Mouse (Mus musculus): ENCODE data around the gene Abca14.
A peak's percentile ranks its signal among the peaks of the same experiment; 100 is the strongest.
"Not testable (repeated sequence)": the region's sequence is repeated elsewhere in the genome, so short reads cannot be mapped to it uniquely, and the experiment has no call there.

The Abca14 gene

GRCm38 (mm10) chr7:120201771-120202170 is 2.0 kb upstream of the Abca14 start, which contains the start of gene Crym:
Gene Crym, minus strand, starts transcription at chr7:120202111.
- no peak for DNase-seq (ENCODE audit: low read depth)

- no peak for DNase-seq (ENCODE audit: low read depth)
Observed at GRCm38 (mm10) chr7:120205989-120206388, 2.2 kb downstream of the Abca14 start.

DNA sequence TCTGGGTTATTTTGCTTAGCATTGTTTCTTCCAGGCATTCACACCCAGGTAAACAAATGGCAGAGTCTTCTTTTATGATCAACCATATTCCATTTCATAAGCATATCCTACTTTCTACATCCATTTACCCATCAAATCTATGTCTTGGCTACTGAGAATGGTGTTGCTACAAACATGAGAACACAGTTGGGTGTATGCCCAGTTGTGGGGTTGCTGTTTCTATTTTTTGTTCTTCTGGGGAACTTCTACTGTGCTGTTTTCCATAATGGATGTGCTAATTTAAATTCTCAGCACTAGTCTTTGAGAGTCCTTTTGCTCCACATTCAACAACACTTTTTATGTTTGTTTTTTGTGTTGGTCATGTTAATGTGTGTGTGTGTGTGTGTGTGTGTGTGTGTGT is 24.8 kb downstream of the Abca14 start:
- DNase-seq (ENCODE audit: low read depth), result no peak

- peak; percentile 2 for DNase-seq (ENCODE audit: low read depth)
Observed at GRCm38 (mm10) chr7:120241092-120241491, 37.3 kb downstream of the Abca14 start.

GRCm38 (mm10) chr7:120271135-120271991 is 67.6 kb downstream of the Abca14 start:
- no peak for DNase-seq (ENCODE audit: low read depth)

DNA sequence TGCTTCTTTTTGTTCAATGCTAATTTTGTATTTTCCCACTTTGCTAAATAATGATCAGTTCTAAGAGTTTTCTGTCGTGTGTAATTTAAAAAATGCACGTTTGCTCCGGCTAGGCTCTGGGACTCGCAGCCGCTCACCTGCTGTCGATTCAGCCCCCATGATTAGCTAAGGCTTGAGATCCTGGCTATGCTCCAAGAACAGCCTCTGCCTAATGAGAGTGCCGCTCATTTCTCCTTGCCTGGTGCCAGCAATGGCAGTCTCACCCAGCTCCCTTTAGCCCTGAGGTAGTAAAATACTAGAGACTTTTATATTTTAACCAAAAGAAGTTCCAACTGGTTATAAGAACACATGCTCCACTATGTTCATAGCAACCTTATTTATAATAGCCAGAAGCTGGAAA is 68.3 kb downstream of the Abca14 start:
- DNase-seq (ENCODE audit: low read depth), result no peak

DNA sequence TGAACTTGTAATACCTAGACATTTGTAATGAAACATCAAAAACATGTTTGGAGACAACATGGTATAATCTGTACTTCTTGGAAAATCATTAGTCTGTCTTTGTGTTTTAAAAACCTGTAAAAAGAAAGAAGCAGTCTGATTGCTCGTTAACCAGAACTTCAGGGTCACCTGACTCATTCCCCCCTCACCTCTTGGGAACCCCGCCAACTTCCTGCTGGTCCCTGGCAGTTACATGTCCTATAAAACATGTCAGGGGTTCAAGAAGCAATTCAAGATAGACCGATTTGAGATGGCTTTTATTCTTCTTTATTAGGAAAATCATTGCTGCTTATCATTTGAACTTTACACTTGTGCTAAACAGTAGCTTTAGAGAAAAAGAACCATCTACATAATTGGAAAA is 81.5 kb downstream of the Abca14 start:
- DNase-seq (ENCODE audit: low read depth), result no peak

DNA sequence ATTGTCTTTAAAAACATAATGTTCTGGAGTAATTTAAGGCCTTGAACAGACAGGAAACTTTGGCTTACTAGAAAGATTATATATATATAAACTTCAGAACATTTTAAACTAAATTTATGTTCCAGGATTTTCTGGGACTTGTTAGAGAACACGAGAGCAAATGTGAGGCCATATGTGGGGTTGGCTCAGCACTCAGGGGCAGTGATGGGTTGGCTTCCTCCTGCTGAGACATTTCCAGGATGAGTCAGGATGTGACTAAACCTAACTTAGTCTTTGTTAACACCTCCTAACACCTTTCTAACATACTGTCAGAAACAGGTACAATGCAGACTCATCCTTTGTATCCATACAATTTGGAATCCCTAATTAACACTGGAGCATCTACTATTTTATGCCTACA is 112.3 kb downstream of the Abca14 start:
- DNase-seq (ENCODE audit: low read depth), result no peak

DNA sequence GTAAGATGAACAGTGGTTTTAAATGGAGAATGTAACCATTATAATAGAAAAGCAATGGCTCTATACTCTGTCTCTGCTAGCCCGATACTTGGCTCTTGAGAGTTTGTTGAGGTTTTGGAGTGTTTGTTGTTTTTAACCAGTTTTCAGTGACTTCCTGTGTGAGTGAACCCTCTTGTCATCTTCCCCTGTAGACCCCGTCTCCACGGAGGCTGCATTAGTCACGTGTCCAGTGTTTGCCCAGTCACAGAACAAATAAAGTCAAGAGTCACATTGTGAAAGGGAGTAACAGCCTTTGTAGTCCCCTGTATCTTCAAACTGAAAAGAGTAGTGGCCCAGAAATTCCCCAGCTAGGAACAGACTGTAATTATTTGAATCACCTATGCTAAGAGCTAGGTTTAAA is 119.2 kb downstream of the Abca14 start:
- DNase-seq (ENCODE audit: low read depth), result no peak

DNA sequence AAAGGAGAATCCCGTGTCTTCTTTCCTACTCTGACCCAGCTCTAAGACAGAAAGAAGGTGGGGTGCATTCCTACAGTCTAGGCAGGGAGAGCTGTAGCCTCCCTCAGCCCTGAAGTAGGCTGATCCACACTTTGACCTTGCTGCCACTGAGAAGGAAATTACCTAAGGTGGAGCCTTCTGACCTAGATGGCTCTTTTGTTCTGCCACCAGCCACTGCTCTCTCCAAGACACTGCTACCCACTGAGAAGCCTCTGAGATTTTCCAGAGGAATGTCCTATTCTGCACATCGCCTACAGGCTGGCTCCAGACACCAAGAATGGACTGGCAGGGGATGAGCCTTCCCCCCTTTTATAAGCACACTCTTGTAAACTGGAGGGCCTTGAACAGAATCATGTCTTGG is 122.2 kb downstream of the Abca14 start:
- DNase-seq (ENCODE audit: low read depth), result not testable (repeated sequence)

GRCm38 (mm10) chr7:120327220-120328073 is 123.7 kb downstream of the Abca14 start:
- no peak for DNase-seq (ENCODE audit: low read depth)

DNA sequence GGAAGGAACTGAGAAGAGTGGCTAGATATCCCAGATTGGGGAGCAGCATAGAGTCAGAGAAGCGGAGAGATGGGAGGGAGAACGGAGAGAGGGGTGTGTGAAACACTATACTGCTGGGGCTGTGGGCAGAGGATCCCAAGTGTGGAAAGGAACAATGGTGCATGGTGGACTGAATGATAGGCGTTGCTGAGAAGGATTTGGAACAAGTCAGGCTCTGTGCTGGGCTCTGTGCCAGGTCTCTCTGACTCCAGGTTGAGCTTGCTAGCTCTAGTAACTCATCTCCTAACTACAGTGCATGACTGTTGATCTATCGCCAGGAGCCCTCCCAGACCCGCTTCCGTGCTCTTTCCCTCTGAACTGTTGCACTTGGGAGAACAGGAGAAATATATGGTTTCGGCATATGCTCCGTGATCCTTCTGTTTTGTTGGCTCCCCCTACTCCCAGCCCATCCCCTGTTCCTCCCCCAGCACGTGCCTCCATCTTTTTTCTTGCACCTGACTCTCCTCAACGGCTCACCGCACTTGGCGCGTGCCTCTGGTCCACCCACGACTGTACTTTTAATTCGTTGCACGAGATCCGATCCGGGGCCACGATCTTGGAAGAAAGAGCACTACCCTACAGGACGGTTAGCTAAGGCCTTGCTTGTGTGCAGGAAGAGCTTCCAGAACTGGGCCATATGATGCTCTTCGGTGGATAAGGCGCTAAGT is 124.5 kb downstream of the Abca14 start, which contains the start of gene Abca15:
Gene Abca15 (plus strand): TSS at position 584 of the 707 bp plus-strand sequence.
- DNase-seq (ENCODE audit: low read depth), result no peak

DNA sequence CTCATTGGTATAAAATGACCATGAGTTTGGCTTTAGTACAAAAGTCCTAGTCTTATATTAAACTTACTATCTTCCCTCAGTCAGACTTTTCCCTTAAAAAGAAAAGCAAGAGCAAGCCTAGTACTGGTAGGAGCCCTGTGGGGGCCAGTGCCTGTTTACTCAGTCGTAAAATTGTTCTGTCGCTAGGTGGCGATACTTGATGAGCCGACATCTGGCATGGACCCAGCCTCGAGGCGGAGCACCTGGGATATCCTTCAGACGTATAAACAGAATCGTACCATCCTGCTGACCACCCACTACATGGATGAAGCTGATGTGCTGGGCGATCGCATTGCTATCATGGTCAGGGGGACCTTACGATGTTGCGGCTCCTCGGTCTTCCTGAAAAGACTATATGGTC is 157.4 kb downstream of the Abca14 start:
- peak; percentile 4 for DNase-seq (ENCODE audit: low read depth)

Data from c-Kit-positive CD71-negative TER-119-negative erythroid progenitor cells, embryonic 14.5 days (primary cell).